Mouse (Mus musculus) embryonic facial prominence, embryonic 11.5 days (tissue): ENCODE results near the gene Unc50. TPM values are rescaled to one million over a fixed set of nuclear protein-coding genes. Genes with fewer than 3 reads are reported as not detected.

Experiments
- ATAC-seq: fragments of 200-750 bp; cut with Nextera tagmentation; replicated peaks from 2 replicates; pipeline ENCODE4 v1.8.0; 2017; ENCODE audit warnings: low read depth; ENCODE audit not compliant: insufficient number of reproducible peaks, low FRiP score, low TSS enrichment
- DNase-seq: peaks from one replicate; pipeline ENCODE4 v3.0.0-alpha.2; 2015; ENCODE audit warnings: low spot score
- H3K27ac ChIP-seq: fragments of 300-500 bp; sonication (generic); replicated peaks from 2 replicates; pipeline ENCODE4 v1.5.1; 2014; ENCODE audit warnings: mild to moderate bottlenecking, low read depth, low read length, control low read depth
- H3K27me3 ChIP-seq: fragments of 300-500 bp; sonication (generic); 2 replicates; pipeline ENCODE4 v1.6.1; 2014; ENCODE audit warnings: mild to moderate bottlenecking, low read length, moderate library complexity, mixed read lengths; ENCODE audit not compliant: control insufficient read depth, insufficient read depth
- H3K36me3 ChIP-seq: fragments of 300-500 bp; sonication (generic); replicated peaks from 2 replicates; pipeline ENCODE4 v1.6.1; 2014; ENCODE audit warnings: low read depth, mild to moderate bottlenecking, low read length, moderate library complexity, mixed read lengths; ENCODE audit not compliant: control insufficient read depth, insufficient read depth
- H3K4me1 ChIP-seq: fragments of 300-500 bp; sonication (generic); 2 replicates; pipeline ENCODE4 v1.6.1; 2014; ENCODE audit warnings: low read length, mixed read lengths; ENCODE audit not compliant: control insufficient read depth, insufficient read depth
- H3K4me2 ChIP-seq: fragments of 300-500 bp; sonication (generic); 2 replicates; pipeline ENCODE4 v1.6.1; 2014; ENCODE audit warnings: low read depth, mild to moderate bottlenecking, control low read depth, low read length, moderate library complexity
- H3K4me3 ChIP-seq: fragments of 300-500 bp; sonication (generic); 2 replicates; pipeline ENCODE4 v1.5.1; 2014; ENCODE audit warnings: low read depth, low read length, control low read depth
- H3K9ac ChIP-seq: fragments of 300-500 bp; sonication (generic); replicated peaks from 2 replicates; pipeline ENCODE4 v1.6.1; 2014; ENCODE audit warnings: mild to moderate bottlenecking, control low read depth, low read length
- H3K9me3 ChIP-seq: fragments of 300-500 bp; sonication (generic); replicated peaks from 2 replicates; pipeline ENCODE4 v1.6.1; 2016; ENCODE audit warnings: mild to moderate bottlenecking, low read length, inconsistent platforms, mixed read lengths; ENCODE audit not compliant: control insufficient read depth
- WGBS: fragments of 180-500 bp; shearing (Covaris S2); extraction: QIAGEN DNeasy Blood & Tissue Kit; methylation state at CpG from one replicate; pipeline ENCODE4 v1.1.7; 2014; 5-methylcytosine and 5-hydroxymethylcytosine counted together
- polyA plus RNA-seq: library from polyadenylated mRNA; unstranded; fragments of >200 nt; fragmentation: Nextera tagmentation; extraction: Ambion mirVana; gene quantifications from 2 replicates; pipeline ENCODE4 v1.2.1, GENCODE M21; 2014

Gene Unc50
- polyA plus RNA-seq, 1 experiment from 2014 or later = 122 TPM

GRCm38 (mm10) chr1:37401687-37402086 is 28.3 kb upstream of the Unc50 start:
- ATAC-seq (peak; percentile 34; the same call in 1 of the 2 replicates), DNase-seq (peak; percentile 71)
- WGBS = 58% methylated on average over 4 of the region's 4 CpGs
- Histone ChIP-seq H3K9ac (no peak overlapping the region), H3K4me2 (no peak overlapping the region), H3K27me3 (no peaks in the 10 kb centered on the region), H3K4me3 (no peak overlapping the region), H3K36me3 (no peaks in the 10 kb centered on the region), H3K27ac (no peak overlapping the region), H3K4me1 (no peaks in the 10 kb centered on the region), H3K9me3 (no peaks in the 10 kb centered on the region)

GRCm38 (mm10) chr1:37405137-37405536 is 24.8 kb upstream of the Unc50 start:
- no peaks in the 10 kb centered on the region for H3K27me3 ChIP-seq
- 94% methylated on average over 2 of the region's 2 CpGs for WGBS
- no peak overlapping the region for H3K27ac ChIP-seq
- no peak overlapping the region for H3K9ac ChIP-seq
- no peaks in the 10 kb centered on the region for H3K4me1 ChIP-seq
- ATAC-seq (no peak), DNase-seq (no peak)
- H3K36me3 ChIP-seq = no peaks in the 10 kb centered on the region
- no peak overlapping the region for H3K4me2 ChIP-seq
- H3K9me3 ChIP-seq = no peaks in the 10 kb centered on the region
- H3K4me3 ChIP-seq = no peak overlapping the region

- no peaks in the 10 kb centered on the region for H3K27me3 ChIP-seq
- H3K36me3 ChIP-seq = no peaks in the 10 kb centered on the region
- no peak overlapping the region for H3K27ac ChIP-seq
- no peak overlapping the region for H3K4me2 ChIP-seq
- ATAC-seq = no peak
- no peak overlapping the region for H3K4me3 ChIP-seq
- no peak for DNase-seq
- WGBS = 84% methylated on average over 8 of the region's 8 CpGs
- no peak overlapping the region for H3K9ac ChIP-seq
- no peaks in the 10 kb centered on the region for H3K4me1 ChIP-seq
- H3K9me3 ChIP-seq = no peaks in the 10 kb centered on the region
Measured at GRCm38 (mm10) chr1:37407228-37407627, 22.7 kb upstream of the Unc50 start.

- WGBS = 82% methylated on average over 8 of the region's 8 CpGs
- no peaks in the 10 kb centered on the region for H3K9me3 ChIP-seq
- no peak overlapping the region for H3K27ac ChIP-seq
- H3K4me3 ChIP-seq = no peak overlapping the region
- H3K27me3 ChIP-seq = no peaks in the 10 kb centered on the region
- DNase-seq (no peak), ATAC-seq (no peak)
- no peaks in the 10 kb centered on the region for H3K4me1 ChIP-seq
- no peaks in the 10 kb centered on the region for H3K36me3 ChIP-seq
- H3K4me2 ChIP-seq = no peak overlapping the region
- no peak overlapping the region for H3K9ac ChIP-seq
Measured at GRCm38 (mm10) chr1:37408059-37408458, 21.9 kb upstream of the Unc50 start.

- no peak for DNase-seq
- H3K36me3 ChIP-seq = no peaks in the 10 kb centered on the region
- 75% methylated on average over 3 of the region's 3 CpGs for WGBS
- ATAC-seq = no peak
- H3K4me1 ChIP-seq = no peaks in the 10 kb centered on the region
- no peaks in the 10 kb centered on the region for H3K27me3 ChIP-seq
- H3K4me2 ChIP-seq = no peak overlapping the region
- H3K4me3 ChIP-seq = no peak overlapping the region
- H3K9me3 ChIP-seq = no peaks in the 10 kb centered on the region
- H3K9ac ChIP-seq = no peak overlapping the region
- H3K27ac ChIP-seq = no peak overlapping the region
Measured at GRCm38 (mm10) chr1:37408678-37409077, 21.3 kb upstream of the Unc50 start.

GRCm38 (mm10) chr1:37409647-37410046 is 20.3 kb upstream of the Unc50 start:
- no peak overlapping the region for H3K9ac ChIP-seq
- no peaks in the 10 kb centered on the region for H3K27me3 ChIP-seq
- no peak overlapping the region for H3K4me3 ChIP-seq
- H3K4me1 ChIP-seq = no peaks in the 10 kb centered on the region
- no peak overlapping the region for H3K4me2 ChIP-seq
- no peak for ATAC-seq
- DNase-seq = no peak
- no peak overlapping the region for H3K27ac ChIP-seq
- H3K9me3 ChIP-seq = no peaks in the 10 kb centered on the region
- no peaks in the 10 kb centered on the region for H3K36me3 ChIP-seq

- WGBS = 84% methylated on average over 1 of the region's 1 CpGs
- no peak overlapping the region for H3K9ac ChIP-seq
- H3K4me3 ChIP-seq = no peak overlapping the region
Measured at GRCm38 (mm10) chr1:37415394-37415793, 14.5 kb upstream of the Unc50 start.

GRCm38 (mm10) chr1:37419420-37419819 is 10.5 kb upstream of the Unc50 start:
- Histone ChIP-seq H3K9ac (no peak overlapping the region), H3K36me3 (peaks cover 2% of the 10 kb centered on the region), H3K9me3 (no peaks in the 10 kb centered on the region), H3K4me1 (no peaks in the 10 kb centered on the region), H3K27me3 (no peaks in the 10 kb centered on the region), H3K4me3 (no peak overlapping the region), H3K27ac (no peak overlapping the region), H3K4me2 (no peak overlapping the region)
- peak; percentile 29 for DNase-seq
- no peak for ATAC-seq
- 81% methylated on average over 1 of the region's 1 CpGs for WGBS

More at GRCm38 (mm10) chr1:37415394-37415793, 14.5 kb upstream of the Unc50 start:
- no peaks in the 10 kb centered on the region for H3K27me3 ChIP-seq
- H3K36me3 ChIP-seq = no peaks in the 10 kb centered on the region; the same call in none of the 2 replicates
- no peaks in the 10 kb centered on the region for H3K4me1 ChIP-seq
- H3K4me2 ChIP-seq = no peak overlapping the region
- no peak for ATAC-seq
- no peak for DNase-seq
- H3K9me3 ChIP-seq = no peaks in the 10 kb centered on the region
- H3K27ac ChIP-seq = no peak overlapping the region
